Mouse (Mus musculus) hindbrain, embryonic 10.5 days (tissue): ENCODE data around the gene Gm2035. TPM values are rescaled to one million over a fixed set of nuclear protein-coding genes. Genes with fewer than 3 reads are reported as not detected.
"Not testable (repeated sequence)": the region's sequence is repeated elsewhere in the genome, so short reads cannot be mapped to it uniquely, and the experiment has no call there.

Source experiments
- DNase-seq: peaks from one replicate; pipeline ENCODE4 v3.0.0-alpha.2; 2017; ENCODE audit warnings: low spot score
- H3K27ac ChIP-seq: fragments of 300-500 bp; sonication (generic); 2 replicates; pipeline ENCODE4 v1.5.1; 2016; ENCODE audit warnings: mild to moderate bottlenecking, moderate library complexity
- H3K27me3 ChIP-seq: fragments of 300-500 bp; sonication (generic); 2 replicates; pipeline ENCODE4 v1.6.1; 2016; ENCODE audit warnings: mild to moderate bottlenecking; ENCODE audit not compliant: poor library complexity, insufficient read depth, severe bottlenecking
- H3K36me3 ChIP-seq: fragments of 300-500 bp; sonication (generic); 2 replicates; pipeline ENCODE4 v1.6.1; 2016; ENCODE audit warnings: mild to moderate bottlenecking, moderate library complexity
- H3K4me1 ChIP-seq: fragments of 300-500 bp; sonication (generic); replicated peaks from 2 replicates; pipeline ENCODE4 v1.6.1; 2016; ENCODE audit warnings: mild to moderate bottlenecking
- H3K4me3 ChIP-seq: fragments of 300-500 bp; sonication (generic); 2 replicates; pipeline ENCODE4 v1.5.1; 2016; ENCODE audit warnings: mild to moderate bottlenecking, moderate library complexity
- H3K9me3 ChIP-seq: fragments of 300-500 bp; sonication (generic); 2 replicates; pipeline ENCODE4 v1.6.1; 2016; ENCODE audit warnings: mild to moderate bottlenecking, moderate library complexity
- whole genome bisulfite sequencing: fragments of 180-500 bp; shearing (Covaris S2); methylation state at CpG from one replicate; pipeline ENCODE4 v1.1.7; 2016; 5-methylcytosine and 5-hydroxymethylcytosine counted together
- polyA plus RNA-seq: library from polyadenylated mRNA; unstranded; fragments of >200 nt; fragmentation: Nextera tagmentation; extraction: Ambion mirVana; gene quantifications from 2 replicates; pipeline ENCODE4 v1.2.1, GENCODE M21; 2016

Gm2035 gene
- not detected in 2 replicates for polyA plus RNA-seq

GRCm38 (mm10) chr12:87919721-87920120 is at the start of gene Gm2035:
TSS of gene Gm2035 (minus strand) at chr12:87919857.
- not testable (repeated sequence) for H3K36me3 ChIP-seq, H3K4me3 ChIP-seq, H3K4me1 ChIP-seq, H3K9me3 ChIP-seq, DNase-seq, H3K27me3 ChIP-seq, H3K27ac ChIP-seq
- WGBS: 81% methylated on average over 2 of the region's 2 CpGs

- H3K9me3 ChIP-seq, DNase-seq, H3K27me3 ChIP-seq, H3K27ac ChIP-seq, H3K4me3 ChIP-seq, H3K36me3 ChIP-seq, H3K4me1 ChIP-seq: not testable (repeated sequence)
- 87% methylated on average over 2 of the region's 2 CpGs for WGBS
These were observed 34.1 kb upstream of the Gm2035 start, which contains the start of gene Gm2042 for GRCm38 (mm10) chr12:87953780-87954179. TSS of gene Gm2042 (plus strand) at chr12:87954080.

- H3K27ac ChIP-seq, H3K36me3 ChIP-seq, H3K9me3 ChIP-seq, DNase-seq, H3K4me1 ChIP-seq, H3K27me3 ChIP-seq, H3K4me3 ChIP-seq: not testable (repeated sequence)
- 95% methylated on average over 1 of the region's 1 CpGs for WGBS
These were observed 24.6 kb downstream of the Gm2035 start, which contains the start of gene Gm2022 for GRCm38 (mm10) chr12:87895070-87895469. TSS of gene Gm2022 (plus strand) at chr12:87895370.

- H3K9me3 ChIP-seq, H3K4me1 ChIP-seq, H3K27me3 ChIP-seq, H3K4me3 ChIP-seq, H3K27ac ChIP-seq, DNase-seq, H3K36me3 ChIP-seq: not testable (repeated sequence)
- 86% methylated on average over 5 of the region's 5 CpGs for WGBS
These were observed 45.9 kb downstream of the Gm2035 start, which contains the start of gene Gm2016 for GRCm38 (mm10) chr12:87873772-87874171. TSS of gene Gm2016 (plus strand) at chr12:87874072.

Other genes with a start within 250 kb of the Gm2035 start
- not detected in 2 replicates for gene Gm21319, start 144.1 kb downstream of the Gm2035 start, polyA plus RNA-seq
- gene Gm21936, start 124.3 kb downstream of the Gm2035 start, polyA plus RNA-seq: not detected in 2 replicates
- not detected in 2 replicates for gene BB287469, start 103.3 kb downstream of the Gm2035 start, polyA plus RNA-seq
- gene Gm2001, start 77.5 kb downstream of the Gm2035 start, polyA plus RNA-seq: not detected in 2 replicates
- not detected in 2 replicates for gene Gm2016, start 45.8 kb downstream of the Gm2035 start, polyA plus RNA-seq
- gene Gm2022, start 24.5 kb downstream of the Gm2035 start, polyA plus RNA-seq: not detected in 2 replicates
- gene Gm2042, start 34.2 kb upstream of the Gm2035 start, polyA plus RNA-seq: not detected in 2 replicates
- gene Gm2075, start 92.0 kb upstream of the Gm2035 start, polyA plus RNA-seq: not detected in 2 replicates
- not detected in 2 replicates for gene Gm6803, start 98.9 kb upstream of the Gm2035 start, polyA plus RNA-seq
- gene Gm2056, start 107.1 kb upstream of the Gm2035 start, polyA plus RNA-seq: not detected in 2 replicates
- not detected in 2 replicates for gene Gm16368, start 163.8 kb upstream of the Gm2035 start, polyA plus RNA-seq